Mouse (Mus musculus): ENCODE results near the gene Reln.

GRCm38 (mm10) chr5:22317807-22318206, 26.7 kb downstream of the Reln start:
- no peak for TF ChIP-seq POLR2A (IDR thresholded peaks at IDR 0.05; ENCODE audit: extremely low read depth, insufficient read depth, low read length)
- TF ChIP-seq CTCF (IDR thresholded peaks at IDR 0.05; ENCODE audit: extremely low read depth, insufficient read depth, low read length): no peak
